In the genomic region with DNA sequence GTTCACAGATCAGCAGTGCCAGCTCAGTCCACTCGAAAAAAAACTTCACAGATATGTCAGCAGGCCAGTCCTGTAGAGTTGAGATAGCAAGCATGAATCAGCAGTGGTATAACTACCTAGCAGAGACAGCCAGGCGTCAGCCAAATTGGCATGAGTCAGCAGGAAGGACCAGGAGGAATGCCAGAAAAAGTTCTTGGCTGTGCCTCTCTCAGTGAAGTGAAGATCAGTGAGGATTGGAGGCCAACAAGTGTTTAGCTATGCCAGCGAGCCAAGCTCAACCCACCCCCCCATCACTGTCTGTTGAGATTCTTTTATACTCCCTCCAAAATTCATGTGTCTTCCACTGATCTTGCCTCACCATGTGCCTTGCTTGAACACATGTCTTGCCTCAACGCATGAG, we compare ENCODE assay signal across 10 mouse cellular contexts.
DNase-seq lines count a peak whose midpoint lies in the region; ATAC-seq and TF ChIP-seq lines count a peak whose summit lies in the region.
"Had no signal": no experiment of that assay in that cellular context is flagged by ENCODE, and none has a peak within 500 bp of the region (broad histone marks: within the 10 kb centered on the region; RNA-seq: fewer than 3 reads in every experiment).

No protein-coding gene starts in this region.

- no peak overlapping the region for H3K4me3 ChIP-seq in hindbrain, postnatal 0 days (ENCODE audit: low read length)
- no peak overlapping the region for H3K4me3 ChIP-seq in hindbrain, embryonic 12.5 days

- WGBS in hindbrain, postnatal 0 days: 63% methylated on average over 4 of the region's 4 CpGs
- 92% methylated on average over 4 of the region's 4 CpGs for WGBS in hindbrain, embryonic 12.5 days

- H3K9me3 ChIP-seq in hindbrain, postnatal 0 days (ENCODE audit: low read length): no peaks in the 10 kb centered on the region
- no peaks in the 10 kb centered on the region for H3K9me3 ChIP-seq in hindbrain, embryonic 12.5 days (replicated peaks)

- ATAC-seq in hindbrain, postnatal 0 days: no peak
- no peak for ATAC-seq in hindbrain, embryonic 12.5 days (ENCODE audit: low FRiP score)
- no peak for ATAC-seq in megakaryocyte progenitor cell, adult 5-6 weeks (replicated peaks; ENCODE audit: poor library complexity)

- DNase-seq in hindbrain, postnatal 0 days (ENCODE audit: low spot score): peak; percentile 32
- DNase-seq in adrenal gland, postnatal 14 days: peak; percentile 71
- DNase-seq in heart, postnatal 14 days: peak; percentile 29 to 36
- peak; percentile 35 for DNase-seq in lung, postnatal 25 days (ENCODE audit: low spot score)
- no peak for DNase-seq in embryo, embryonic 9.5 days (ENCODE audit: extremely low spot score)
- DNase-seq in thymus, adult 18-20 months: no peak

- TF ChIP-seq CTCF in hindbrain, postnatal 0 days (IDR thresholded peaks at IDR 0.05; ENCODE audit: low read depth): no peak

- H3K4me2 ChIP-seq in hindbrain, postnatal 0 days (ENCODE audit: low read depth, low read length): no peak overlapping the region
- H3K4me2 ChIP-seq in hindbrain, embryonic 12.5 days (replicated peaks): no peak overlapping the region

- H3K27me3 ChIP-seq in hindbrain, postnatal 0 days (ENCODE audit: insufficient read depth, low read length): no peaks in the 10 kb centered on the region
- no peaks in the 10 kb centered on the region for H3K27me3 ChIP-seq in hindbrain, embryonic 12.5 days

- H3K36me3 ChIP-seq in hindbrain, postnatal 0 days (ENCODE audit: insufficient read depth, low read length): no peaks in the 10 kb centered on the region
- no peaks in the 10 kb centered on the region for H3K36me3 ChIP-seq in hindbrain, embryonic 12.5 days
- H3K36me3 ChIP-seq: G1E had no signal

- intact Hi-C loops in heart, postnatal 14 days (cut with DNase I): no loop called here

- no peaks in the 10 kb centered on the region for H3K4me1 ChIP-seq in hindbrain, postnatal 0 days (ENCODE audit: insufficient read depth, low read length)
- H3K4me1 ChIP-seq in hindbrain, embryonic 12.5 days: no peaks in the 10 kb centered on the region

- H3K9ac ChIP-seq in hindbrain, postnatal 0 days (replicated peaks; ENCODE audit: low read length): no peak overlapping the region
- no peak overlapping the region for H3K9ac ChIP-seq in hindbrain, embryonic 12.5 days
- H3K9ac ChIP-seq: liver, embryonic 14.5 days had no signal

- no peak overlapping the region for H3K27ac ChIP-seq in hindbrain, postnatal 0 days
- no peak overlapping the region for H3K27ac ChIP-seq in hindbrain, embryonic 12.5 days
- H3K27ac ChIP-seq: liver, embryonic 14.5 days had no signal

Comparison
In these comparisons a context has a peak if more than half of its experiments do, and no peak if none do; other contexts are left out.
1. DNase-seq: peak in hindbrain, postnatal 0 days (single experiment), adrenal gland, postnatal 14 days (single experiment), heart, postnatal 14 days (2 of 2) and lung, postnatal 25 days (single experiment); none in embryo, embryonic 9.5 days (single experiment) and thymus, adult 18-20 months (0 of 2).